Mouse (Mus musculus): ENCODE data around the gene Tmem147. TPM values are rescaled to one million over a fixed set of nuclear protein-coding genes. Genes with fewer than 3 reads are reported as not detected.

Gene Tmem147
- polyA plus RNA-seq, 1 experiment from 2014 or later: 151 TPM

- no peak for DNase-seq (ENCODE audit: low spot score)
- H3K27me3 ChIP-seq (replicated peaks; ENCODE audit: low read depth, poor library complexity, severe bottlenecking): peaks cover 60% of the 10 kb centered on the region
- H3K27ac ChIP-seq (replicated peaks): no peak overlapping the region
- 94% methylated on average over 5 of the region's 5 CpGs for WGBS
- H3K9me3 ChIP-seq: no peaks in the 10 kb centered on the region
- H3K36me3 ChIP-seq (replicated peaks): no peaks in the 10 kb centered on the region
- H3K4me1 ChIP-seq: peaks cover 28% of the 10 kb centered on the region
- H3K4me3 ChIP-seq: no peak overlapping the region
Observed at GRCm38 (mm10) chr7:30719669-30720068, 9.7 kb downstream of the Tmem147 start.

GRCm38 (mm10) chr7:30717716-30718046 lies 11.7 kb downstream of the Tmem147 start:
- no peak for DNase-seq (ENCODE audit: low spot score)
- Histone ChIP-seq H3K27ac (replicated peaks) (no peak overlapping the region), H3K27me3 (replicated peaks; ENCODE audit: low read depth, poor library complexity, severe bottlenecking) (peaks cover 60% of the 10 kb centered on the region), H3K36me3 (replicated peaks) (no peaks in the 10 kb centered on the region), H3K9me3 (no peaks in the 10 kb centered on the region), H3K4me3 (peak overlapping the region; percentile 50), H3K4me1 (peaks cover 12% of the 10 kb centered on the region)
- 9% methylated on average over 14 of the region's 14 CpGs for WGBS

GRCm38 (mm10) chr7:30717006-30717715 lies 12.2 kb downstream of the Tmem147 start:
- Histone ChIP-seq H3K9me3 (no peaks in the 10 kb centered on the region), H3K4me1 (peaks cover 12% of the 10 kb centered on the region), H3K27me3 (replicated peaks; ENCODE audit: low read depth, poor library complexity, severe bottlenecking) (peaks cover 60% of the 10 kb centered on the region), H3K4me3 (peak overlapping the region; percentile 50), H3K27ac (replicated peaks) (no peak overlapping the region), H3K36me3 (replicated peaks) (no peaks in the 10 kb centered on the region)
- WGBS: 2% methylated on average over 43 of the region's 43 CpGs
- DNase-seq (ENCODE audit: low spot score): peak; percentile 90

- WGBS: 86% methylated on average over 3 of the region's 3 CpGs
- Histone ChIP-seq H3K4me3 (no peak within 1 kb of the TSS), H3K36me3 (replicated peaks) (no peaks in the 10 kb centered on the region), H3K9me3 (no peaks in the 10 kb centered on the region), H3K27ac (replicated peaks) (no peak within 1 kb of the TSS), H3K4me1 (peaks cover 3% of the 10 kb centered on the region), H3K27me3 (replicated peaks; ENCODE audit: low read depth, poor library complexity, severe bottlenecking) (peaks cover 23% of the 10 kb centered on the region)
- DNase-seq (ENCODE audit: low spot score): no peak
Observed at GRCm38 (mm10) chr7:30711942-30712341, 17.4 kb downstream of the Tmem147 start, which contains the start of gene Atp4a. Gene Atp4a (plus strand): TSS chr7:30712209.

GRCm38 (mm10) chr7:30707441-30707840 lies 21.9 kb downstream of the Tmem147 start:
- H3K4me3 ChIP-seq: no peak overlapping the region
- H3K27me3 ChIP-seq (replicated peaks; ENCODE audit: low read depth, poor library complexity, severe bottlenecking): no peaks in the 10 kb centered on the region
- H3K9me3 ChIP-seq: no peaks in the 10 kb centered on the region
- no peaks in the 10 kb centered on the region for H3K4me1 ChIP-seq
- DNase-seq (ENCODE audit: low spot score): no peak
- H3K27ac ChIP-seq (replicated peaks): no peak overlapping the region
- H3K36me3 ChIP-seq (replicated peaks): no peaks in the 10 kb centered on the region
- 97% methylated on average over 1 of the region's 1 CpGs for WGBS

- 79% methylated on average over 8 of the region's 8 CpGs for WGBS
- H3K27ac ChIP-seq (replicated peaks): no peak overlapping the region
Observed at GRCm38 (mm10) chr7:30706214-30706882, 23.0 kb downstream of the Tmem147 start.

GRCm38 (mm10) chr7:30698589-30698988 lies 30.8 kb downstream of the Tmem147 start, which contains the start of gene 2200002J24Rik:
Gene 2200002J24Rik (plus strand): TSS chr7:30698926.
- DNase-seq (ENCODE audit: low spot score): peak; percentile 30
- Histone ChIP-seq H3K9me3 (no peaks in the 10 kb centered on the region), H3K27ac (replicated peaks) (no peak within 1 kb of the TSS), H3K36me3 (replicated peaks) (no peaks in the 10 kb centered on the region), H3K27me3 (replicated peaks; ENCODE audit: low read depth, poor library complexity, severe bottlenecking) (no peaks in the 10 kb centered on the region), H3K4me1 (no peaks in the 10 kb centered on the region), H3K4me3 (no peak within 1 kb of the TSS)
- WGBS: 39% methylated on average over 9 of the region's 9 CpGs

More at GRCm38 (mm10) chr7:30706214-30706882, 23.0 kb downstream of the Tmem147 start:
- H3K27me3 ChIP-seq (replicated peaks; ENCODE audit: low read depth, poor library complexity, severe bottlenecking): no peaks in the 10 kb centered on the region
- no peaks in the 10 kb centered on the region for H3K36me3 ChIP-seq (replicated peaks)
- H3K4me1 ChIP-seq: no peaks in the 10 kb centered on the region
- no peaks in the 10 kb centered on the region for H3K9me3 ChIP-seq
- no peak for DNase-seq (ENCODE audit: low spot score)
- H3K4me3 ChIP-seq: no peak overlapping the region

GRCm38 (mm10) chr7:30698101-30698500 lies 31.2 kb downstream of the Tmem147 start:
- DNase-seq (ENCODE audit: low spot score): no peak
- Histone ChIP-seq H3K4me3 (no peak overlapping the region), H3K27ac (replicated peaks) (no peak overlapping the region), H3K4me1 (no peaks in the 10 kb centered on the region), H3K36me3 (replicated peaks) (no peaks in the 10 kb centered on the region), H3K9me3 (no peaks in the 10 kb centered on the region), H3K27me3 (replicated peaks; ENCODE audit: low read depth, poor library complexity, severe bottlenecking) (no peaks in the 10 kb centered on the region)
- 70% methylated on average over 5 of the region's 5 CpGs for WGBS

- WGBS: 75% methylated on average over 6 of the region's 6 CpGs
- DNase-seq (ENCODE audit: low spot score): peak; percentile 9
- no peaks in the 10 kb centered on the region for H3K36me3 ChIP-seq (replicated peaks)
Observed at GRCm38 (mm10) chr7:30688325-30688724, 41.0 kb downstream of the Tmem147 start.

GRCm38 (mm10) chr7:30683425-30683824 lies 45.9 kb downstream of the Tmem147 start:
- Histone ChIP-seq H3K9me3 (no peaks in the 10 kb centered on the region), H3K4me3 (no peak overlapping the region), H3K36me3 (replicated peaks) (no peaks in the 10 kb centered on the region), H3K27ac (replicated peaks) (no peak overlapping the region), H3K27me3 (replicated peaks; ENCODE audit: low read depth, poor library complexity, severe bottlenecking) (peaks cover 24% of the 10 kb centered on the region), H3K4me1 (no peaks in the 10 kb centered on the region)
- no peak for DNase-seq (ENCODE audit: low spot score)
- WGBS: 79% methylated on average over 2 of the region's 2 CpGs

More at GRCm38 (mm10) chr7:30688325-30688724, 41.0 kb downstream of the Tmem147 start:
- H3K4me1 ChIP-seq: no peaks in the 10 kb centered on the region
- peaks cover 25% of the 10 kb centered on the region for H3K27me3 ChIP-seq (replicated peaks; ENCODE audit: low read depth, poor library complexity, severe bottlenecking)
- no peak overlapping the region for H3K27ac ChIP-seq (replicated peaks)
- no peak overlapping the region for H3K4me3 ChIP-seq
- no peaks in the 10 kb centered on the region for H3K9me3 ChIP-seq

- Histone ChIP-seq H3K36me3 (replicated peaks) (no peaks in the 10 kb centered on the region), H3K4me1 (no peaks in the 10 kb centered on the region), H3K4me3 (no peak overlapping the region), H3K9me3 (no peaks in the 10 kb centered on the region), H3K27ac (replicated peaks) (no peak overlapping the region), H3K27me3 (replicated peaks; ENCODE audit: low read depth, poor library complexity, severe bottlenecking) (peaks cover 8% of the 10 kb centered on the region)
- 68% methylated on average over 5 of the region's 5 CpGs for WGBS
- no peak for DNase-seq (ENCODE audit: low spot score)
Observed at GRCm38 (mm10) chr7:30681897-30682296, 47.4 kb downstream of the Tmem147 start.

GRCm38 (mm10) chr7:30678263-30678975 lies 50.9 kb downstream of the Tmem147 start:
- no peak overlapping the region for H3K4me3 ChIP-seq

More at GRCm38 (mm10) chr7:30678263-30678975, 50.9 kb downstream of the Tmem147 start:
- WGBS: 67% methylated on average over 5 of the region's 5 CpGs
- Histone ChIP-seq H3K27me3 (replicated peaks; ENCODE audit: low read depth, poor library complexity, severe bottlenecking) (no peaks in the 10 kb centered on the region), H3K27ac (replicated peaks) (no peak overlapping the region), H3K4me1 (no peaks in the 10 kb centered on the region), H3K36me3 (replicated peaks) (no peaks in the 10 kb centered on the region), H3K9me3 (no peaks in the 10 kb centered on the region)
- no peak for DNase-seq (ENCODE audit: low spot score)

All from embryonic facial prominence, embryonic 10.5 days (tissue).